Mouse (Mus musculus) bone marrow macrophage, adult 2 months (primary cell): ENCODE measurements around the gene Lefty1.

Experiments
- CTCF ChIP-seq: IDR thresholded peaks from 2 replicates; pipeline ENCODE4 v1.5.1; 2012; ENCODE audit warnings: low read depth, mild to moderate bottlenecking, low read length, moderate library complexity
- POLR2A ChIP-seq: IDR thresholded peaks from 2 replicates; pipeline ENCODE4 v1.6.1; 2012; ENCODE audit warnings: mild to moderate bottlenecking, low read depth, low read length, borderline replicate concordance

DNA sequence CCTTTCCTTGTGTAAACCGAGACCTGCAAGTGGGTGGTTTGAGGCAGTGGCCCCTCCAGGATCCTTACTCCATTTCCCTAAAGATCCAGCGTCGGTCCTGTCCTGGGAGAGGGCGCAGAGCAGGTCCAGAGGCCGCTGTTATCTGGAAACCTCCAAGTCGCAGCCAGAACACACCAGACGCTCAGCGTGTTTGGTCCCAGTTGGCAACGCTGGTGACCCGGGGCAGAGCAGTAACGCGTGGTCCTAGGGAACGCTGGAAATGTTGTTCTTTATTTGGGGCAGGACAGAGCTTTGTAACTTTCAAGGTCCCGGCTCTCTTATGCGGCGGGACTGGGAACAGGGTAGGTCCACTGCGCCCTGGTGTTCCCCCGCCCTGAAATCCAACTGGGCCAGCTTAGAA is 6.9 kb downstream of the Lefty1 start:
- TF ChIP-seq POLR2A = no peak
- TF ChIP-seq CTCF = no peak
